Mouse (Mus musculus) hindbrain, embryonic 15.5 days (tissue): ENCODE results near the gene Prkn. TPM values are rescaled to one million over a fixed set of nuclear protein-coding genes. Genes with fewer than 3 reads are reported as not detected.

Source experiments
- ATAC-seq: fragments of 200-750 bp; cut with Nextera tagmentation; 2 replicates; pipeline ENCODE4 v1.8.0; 2017; ENCODE audit warnings: low read depth, moderate number of reproducible peaks, moderate TSS enrichment; ENCODE audit not compliant: low FRiP score
- H3K27ac ChIP-seq: fragments of 300-500 bp; sonication (generic); replicated peaks from 2 replicates; pipeline ENCODE4 v1.5.1; 2015; ENCODE audit warnings: mild to moderate bottlenecking, inconsistent platforms
- H3K27me3 ChIP-seq: fragments of 300-500 bp; sonication (generic); 2 replicates; pipeline ENCODE4 v1.6.1; 2015; ENCODE audit warnings: control low read depth, inconsistent platforms
- H3K36me3 ChIP-seq: fragments of 300-500 bp; sonication (generic); 2 replicates; pipeline ENCODE4 v1.6.1; 2015; ENCODE audit warnings: control low read depth, inconsistent platforms
- H3K4me1 ChIP-seq: fragments of 300-500 bp; sonication (generic); replicated peaks from 2 replicates; pipeline ENCODE4 v1.6.1; 2015; ENCODE audit warnings: control low read depth, inconsistent platforms
- H3K4me2 ChIP-seq: fragments of 300-500 bp; sonication (generic); 2 replicates; pipeline ENCODE4 v1.6.1; 2015; ENCODE audit warnings: moderate library complexity, mild to moderate bottlenecking, inconsistent platforms
- H3K4me3 ChIP-seq: fragments of 300-500 bp; sonication (generic); 2 replicates; pipeline ENCODE4 v1.5.1; 2015; ENCODE audit warnings: mild to moderate bottlenecking, inconsistent platforms
- H3K9ac ChIP-seq: fragments of 300-500 bp; sonication (generic); 2 replicates; pipeline ENCODE4 v1.6.1; 2015; ENCODE audit warnings: inconsistent platforms
- H3K9me3 ChIP-seq: fragments of 300-500 bp; sonication (generic); 2 replicates; pipeline ENCODE4 v1.6.1; 2016; ENCODE audit warnings: control low read depth, inconsistent platforms
- WGBS: fragments of 180-500 bp; shearing (Covaris S2); methylation state at CpG from one replicate; pipeline ENCODE4 v1.1.7; 2015; 5-methylcytosine and 5-hydroxymethylcytosine counted together
- polyA plus RNA-seq: library from polyadenylated mRNA; unstranded; fragments of >200 nt; fragmentation: Nextera tagmentation; extraction: Ambion mirVana; gene quantifications from 2 replicates; pipeline ENCODE4 v1.2.1, GENCODE M21; 2015

Gene Prkn
- polyA plus RNA-seq, 1 experiment from 2014 or later, result 4.3 TPM

GRCm38 (mm10) chr17:11900300-11900699 is 1060.1 kb downstream of the Prkn start:
- Histone ChIP-seq H3K4me3 (no peak overlapping the region), H3K4me2 (no peak overlapping the region), H3K9ac (no peak overlapping the region), H3K36me3 (no peaks in the 10 kb centered on the region), H3K27me3 (no peaks in the 10 kb centered on the region), H3K27ac (no peak overlapping the region), H3K9me3 (no peaks in the 10 kb centered on the region), H3K4me1 (0 out of 2 replicates have a peak, but pooled peaks cover 6% of the 10 kb centered on the region)
- WGBS, result 70% methylated on average over 7 of the region's 7 CpGs
- ATAC-seq, result no peak

GRCm38 (mm10) chr17:11901731-11902130 is 1061.5 kb downstream of the Prkn start:
- no peak for ATAC-seq
- no peaks in the 10 kb centered on the region for H3K27me3 ChIP-seq
- 0 out of 2 replicates have a peak, but pooled peaks cover 6% of the 10 kb centered on the region for H3K4me1 ChIP-seq
- no peak overlapping the region for H3K9ac ChIP-seq
- no peak overlapping the region for H3K27ac ChIP-seq
- no peak overlapping the region for H3K4me2 ChIP-seq
- H3K9me3 ChIP-seq, result no peaks in the 10 kb centered on the region
- no peaks in the 10 kb centered on the region for H3K36me3 ChIP-seq
- H3K4me3 ChIP-seq, result no peak overlapping the region
- 76% methylated on average over 3 of the region's 3 CpGs for WGBS

- Histone ChIP-seq H3K4me1 (0 out of 2 replicates have a peak, but pooled peaks cover 6% of the 10 kb centered on the region), H3K27ac (no peak overlapping the region), H3K9me3 (no peaks in the 10 kb centered on the region), H3K4me2 (no peak overlapping the region), H3K4me3 (no peak overlapping the region), H3K27me3 (no peaks in the 10 kb centered on the region), H3K9ac (no peak overlapping the region), H3K36me3 (no peaks in the 10 kb centered on the region)
- WGBS, result 50% methylated on average over 6 of the region's 6 CpGs
- no peak for ATAC-seq
Measured at GRCm38 (mm10) chr17:11903001-11903400, 1062.8 kb downstream of the Prkn start.

GRCm38 (mm10) chr17:11910668-11911398 is 1070.6 kb downstream of the Prkn start:
- H3K27me3 ChIP-seq, result no peaks in the 10 kb centered on the region
- H3K9me3 ChIP-seq, result no peaks in the 10 kb centered on the region
- H3K4me3 ChIP-seq, result no peak overlapping the region
- no peak overlapping the region for H3K27ac ChIP-seq
- no peaks in the 10 kb centered on the region for H3K36me3 ChIP-seq
- no peak overlapping the region for H3K9ac ChIP-seq
- 59% methylated on average over 8 of the region's 8 CpGs for WGBS
- ATAC-seq, result no peak
- no peak overlapping the region for H3K4me2 ChIP-seq
- peaks cover 17% of the 10 kb centered on the region for H3K4me1 ChIP-seq

GRCm38 (mm10) chr17:11912136-11912535 is 1072.0 kb downstream of the Prkn start:
- no peak overlapping the region for H3K4me3 ChIP-seq
- no peaks in the 10 kb centered on the region for H3K36me3 ChIP-seq
- no peak overlapping the region for H3K9ac ChIP-seq
- H3K9me3 ChIP-seq, result no peaks in the 10 kb centered on the region
- WGBS, result 73% methylated on average over 4 of the region's 4 CpGs
- H3K27me3 ChIP-seq, result no peaks in the 10 kb centered on the region
- H3K4me1 ChIP-seq, result peaks cover 17% of the 10 kb centered on the region
- H3K4me2 ChIP-seq, result no peak overlapping the region
- no peak overlapping the region for H3K27ac ChIP-seq
- ATAC-seq, result no peak

GRCm38 (mm10) chr17:11912872-11913365 is 1072.7 kb downstream of the Prkn start:
- peak overlapping the region; percentile 14; the same call in 1 of the 2 replicates for H3K4me3 ChIP-seq
- H3K27me3 ChIP-seq, result no peaks in the 10 kb centered on the region
- no peaks in the 10 kb centered on the region for H3K9me3 ChIP-seq
- WGBS, result 4% methylated on average over 19 of the region's 19 CpGs
- peak overlapping the region; percentile 52 for H3K4me2 ChIP-seq
- peak overlapping the region; percentile 35 for H3K9ac ChIP-seq
- H3K4me1 ChIP-seq, result peaks cover 24% of the 10 kb centered on the region
- H3K36me3 ChIP-seq, result no peaks in the 10 kb centered on the region
- H3K27ac ChIP-seq, result peak overlapping the region; percentile 52
- ATAC-seq, result 0 out of 2 replicates have a peak, but pooled peaks have one; percentile 66

- Histone ChIP-seq H3K9ac (no peak overlapping the region), H3K4me2 (peak overlapping the region; percentile 52), H3K27ac (no peak overlapping the region), H3K36me3 (no peaks in the 10 kb centered on the region), H3K9me3 (no peaks in the 10 kb centered on the region), H3K4me3 (0 out of 2 replicates have a peak overlapping the region, but pooled peaks have one; percentile 2), H3K27me3 (no peaks in the 10 kb centered on the region), H3K4me1 (peaks cover 31% of the 10 kb centered on the region)
- 15% methylated on average over 8 of the region's 8 CpGs for WGBS
- no peak for ATAC-seq
Measured at GRCm38 (mm10) chr17:11913620-11914019, 1073.4 kb downstream of the Prkn start.

GRCm38 (mm10) chr17:11914451-11914850 is 1074.3 kb downstream of the Prkn start:
- Histone ChIP-seq H3K4me2 (no peak overlapping the region), H3K27me3 (no peaks in the 10 kb centered on the region), H3K27ac (no peak overlapping the region), H3K9ac (no peak overlapping the region), H3K4me3 (no peak overlapping the region), H3K36me3 (no peaks in the 10 kb centered on the region), H3K4me1 (peaks cover 34% of the 10 kb centered on the region), H3K9me3 (no peaks in the 10 kb centered on the region)
- WGBS, result 75% methylated on average over 5 of the region's 5 CpGs
- ATAC-seq, result no peak

- no peak overlapping the region for H3K4me3 ChIP-seq
- no peak overlapping the region for H3K9ac ChIP-seq
- WGBS, result 46% methylated on average over 12 of the region's 12 CpGs
- no peak overlapping the region for H3K4me2 ChIP-seq
- H3K27me3 ChIP-seq, result no peaks in the 10 kb centered on the region
- ATAC-seq, result peak; percentile 69; the same call in 1 of the 2 replicates
- H3K27ac ChIP-seq, result peak overlapping the region; percentile 44; the same call in 1 of the 2 replicates
- peaks cover 22% of the 10 kb centered on the region for H3K4me1 ChIP-seq
- H3K9me3 ChIP-seq, result no peaks in the 10 kb centered on the region
- no peaks in the 10 kb centered on the region for H3K36me3 ChIP-seq
Measured at GRCm38 (mm10) chr17:11918123-11918801, 1078.1 kb downstream of the Prkn start.

- Histone ChIP-seq H3K27ac (no peak overlapping the region), H3K9me3 (no peaks in the 10 kb centered on the region), H3K27me3 (no peaks in the 10 kb centered on the region), H3K9ac (no peak overlapping the region), H3K36me3 (no peaks in the 10 kb centered on the region), H3K4me3 (no peak overlapping the region), H3K4me2 (no peak overlapping the region), H3K4me1 (peaks cover 16% of the 10 kb centered on the region)
- 93% methylated on average over 6 of the region's 6 CpGs for WGBS
- no peak for ATAC-seq
Measured at GRCm38 (mm10) chr17:11919581-11919980, 1079.4 kb downstream of the Prkn start.

GRCm38 (mm10) chr17:11921026-11921425 is 1080.8 kb downstream of the Prkn start:
- Histone ChIP-seq H3K4me3 (no peak overlapping the region), H3K27me3 (no peaks in the 10 kb centered on the region), H3K9me3 (no peaks in the 10 kb centered on the region), H3K9ac (no peak overlapping the region), H3K4me1 (peaks cover 16% of the 10 kb centered on the region), H3K27ac (no peak overlapping the region), H3K36me3 (no peaks in the 10 kb centered on the region), H3K4me2 (no peak overlapping the region)
- 66% methylated on average over 9 of the region's 9 CpGs for WGBS
- ATAC-seq, result no peak

- no peak for ATAC-seq
Measured at GRCm38 (mm10) chr17:11923989-11924388, 1083.8 kb downstream of the Prkn start.

More at GRCm38 (mm10) chr17:11923989-11924388, 1083.8 kb downstream of the Prkn start:
- Histone ChIP-seq H3K9ac (no peak overlapping the region), H3K27me3 (no peaks in the 10 kb centered on the region), H3K27ac (no peak overlapping the region), H3K36me3 (no peaks in the 10 kb centered on the region), H3K4me1 (peaks cover 8% of the 10 kb centered on the region; the same call in 1 of the 2 replicates), H3K4me3 (no peak overlapping the region), H3K4me2 (no peak overlapping the region), H3K9me3 (no peaks in the 10 kb centered on the region)
- 96% methylated on average over 9 of the region's 9 CpGs for WGBS
